Mouse (Mus musculus): ENCODE measurements around the gene Rbm6. TPM values are rescaled to one million over a fixed set of nuclear protein-coding genes. Genes with fewer than 3 reads are reported as not detected.

The Rbm6 gene
- polyA plus RNA-seq, 1 experiment from 2014 or later = 121 TPM

DNA sequence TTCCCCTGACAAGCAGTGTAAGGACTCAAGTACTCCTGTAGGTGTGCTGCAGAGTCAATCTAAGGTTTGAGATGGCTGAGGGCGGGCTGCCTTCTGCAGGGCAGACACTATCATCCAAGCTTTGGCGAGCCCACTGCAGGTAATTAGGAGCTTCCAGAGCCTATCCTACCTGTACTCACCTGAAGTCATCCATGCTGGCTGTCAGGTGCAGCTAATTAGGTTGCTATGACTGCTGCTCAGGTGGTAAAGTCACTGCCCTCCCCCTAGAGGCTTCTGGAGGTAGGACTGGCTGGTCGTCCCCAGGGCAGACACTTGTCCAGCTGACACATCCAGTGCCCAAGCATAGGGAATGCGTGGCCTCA is 134.2 kb downstream of the Rbm6 start:
- H3K27ac ChIP-seq = no peak overlapping the region
- WGBS = 53% methylated on average over 4 of the region's 4 CpGs
- ATAC-seq (ENCODE audit: low FRiP score, low read depth) = peak; percentile 64
- H3K9ac ChIP-seq = no peak overlapping the region
- peaks cover 54% of the 10 kb centered on the region for H3K36me3 ChIP-seq
- H3K4me1 ChIP-seq = peaks cover 29% of the 10 kb centered on the region
- no peak overlapping the region for H3K4me2 ChIP-seq (replicated peaks)
- H3K27me3 ChIP-seq (replicated peaks) = peaks cover 16% of the 10 kb centered on the region
- H3K4me3 ChIP-seq = no peak overlapping the region
- H3K9me3 ChIP-seq = no peaks in the 10 kb centered on the region

- no peak overlapping the region for H3K4me2 ChIP-seq (replicated peaks)
- H3K4me3 ChIP-seq = no peak overlapping the region
- peaks cover 16% of the 10 kb centered on the region for H3K27me3 ChIP-seq (replicated peaks)
- H3K4me1 ChIP-seq = peaks cover 29% of the 10 kb centered on the region
- H3K36me3 ChIP-seq = peaks cover 49% of the 10 kb centered on the region
- no peaks in the 10 kb centered on the region for H3K9me3 ChIP-seq
- peak; percentile 38 for ATAC-seq (ENCODE audit: low FRiP score, low read depth)
- no peak overlapping the region for H3K9ac ChIP-seq
- 22% methylated on average over 7 of the region's 7 CpGs for WGBS
- H3K27ac ChIP-seq = peak overlapping the region; percentile 32; the same call in 1 of the 2 replicates
Observed at GRCm38 (mm10) chr9:107738020-107738840, 134.8 kb downstream of the Rbm6 start.

GRCm38 (mm10) chr9:107736185-107736485 is 136.9 kb downstream of the Rbm6 start:
- peaks cover 28% of the 10 kb centered on the region for H3K36me3 ChIP-seq
- no peaks in the 10 kb centered on the region for H3K9me3 ChIP-seq
- no peak for ATAC-seq (ENCODE audit: low FRiP score, low read depth)
- WGBS = 0% methylated on average over 7 of the region's 7 CpGs
- H3K9ac ChIP-seq = 0 out of 2 replicates have a peak overlapping the region, but pooled peaks have one; percentile 13
- H3K4me2 ChIP-seq (replicated peaks) = peak overlapping the region; percentile 48
- H3K4me1 ChIP-seq = peaks cover 30% of the 10 kb centered on the region
- H3K4me3 ChIP-seq = no peak overlapping the region
- H3K27me3 ChIP-seq (replicated peaks) = peaks cover 16% of the 10 kb centered on the region
- no peak overlapping the region for H3K27ac ChIP-seq

GRCm38 (mm10) chr9:107735356-107736184 is 137.5 kb downstream of the Rbm6 start:
- ATAC-seq (ENCODE audit: low FRiP score, low read depth) = no peak
- H3K9ac ChIP-seq = 0 out of 2 replicates have a peak overlapping the region, but pooled peaks have one; percentile 13
- peaks cover 35% of the 10 kb centered on the region for H3K4me1 ChIP-seq

DNA sequence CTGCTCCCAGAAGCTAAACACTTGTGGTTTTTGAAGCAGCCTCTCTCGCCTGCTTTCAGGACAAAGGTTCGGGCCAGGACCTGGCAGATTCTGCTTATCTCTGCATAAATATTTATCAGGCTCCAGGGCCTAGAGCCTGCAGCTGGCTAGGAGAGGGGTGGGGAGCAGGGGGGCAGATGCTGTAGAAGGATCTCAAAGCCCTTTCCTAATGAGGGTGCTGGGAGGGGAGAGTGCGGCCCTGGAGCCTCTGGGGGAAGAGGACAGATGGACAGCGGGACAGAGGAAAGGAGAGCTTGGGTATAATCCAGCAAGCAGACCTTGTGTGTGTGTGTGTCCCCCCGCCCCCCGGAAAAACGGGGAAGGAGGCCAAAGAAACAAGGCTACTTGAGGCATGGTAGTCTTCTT is 138.5 kb downstream of the Rbm6 start:
- H3K9ac ChIP-seq = no peak overlapping the region
- H3K9me3 ChIP-seq = no peaks in the 10 kb centered on the region
- H3K27ac ChIP-seq = no peak overlapping the region
- no peak for ATAC-seq (ENCODE audit: low FRiP score, low read depth)
- no peak overlapping the region for H3K4me2 ChIP-seq (replicated peaks)
- H3K27me3 ChIP-seq (replicated peaks) = peaks cover 16% of the 10 kb centered on the region
- peaks cover 45% of the 10 kb centered on the region for H3K4me1 ChIP-seq
- no peak overlapping the region for H3K4me3 ChIP-seq
- WGBS = 27% methylated on average over 7 of the region's 7 CpGs
- H3K36me3 ChIP-seq = peaks cover 12% of the 10 kb centered on the region

More at GRCm38 (mm10) chr9:107735356-107736184, 137.5 kb downstream of the Rbm6 start:
- WGBS = 4% methylated on average over 17 of the region's 17 CpGs
- Histone ChIP-seq H3K36me3 (peaks cover 22% of the 10 kb centered on the region), H3K4me2 (replicated peaks) (peak overlapping the region; percentile 48), H3K27ac (no peak overlapping the region), H3K27me3 (replicated peaks) (peaks cover 16% of the 10 kb centered on the region), H3K9me3 (no peaks in the 10 kb centered on the region), H3K4me3 (no peak overlapping the region)

DNA sequence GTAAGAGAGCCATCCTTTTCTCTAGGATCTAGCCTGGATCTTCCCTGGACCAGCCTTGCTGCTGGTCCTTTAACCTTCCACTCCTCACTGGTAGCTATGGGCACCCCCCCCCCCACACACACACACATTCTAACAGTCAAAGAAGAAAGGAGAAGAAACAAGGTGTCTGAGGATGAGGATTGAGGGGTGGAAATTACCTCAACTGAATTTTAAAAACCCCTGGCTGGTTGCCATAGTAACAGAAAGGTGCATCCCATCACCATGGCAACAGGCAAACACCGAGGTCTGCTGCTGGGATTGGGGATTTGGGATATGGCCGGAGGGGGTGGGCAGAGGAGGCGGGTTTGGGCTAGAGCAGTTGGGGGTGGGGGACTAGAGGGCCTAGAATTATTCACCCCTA is 143.3 kb downstream of the Rbm6 start:
- no peaks in the 10 kb centered on the region for H3K27me3 ChIP-seq (replicated peaks)
- ATAC-seq (ENCODE audit: low FRiP score, low read depth) = no peak
- WGBS = 14% methylated on average over 3 of the region's 3 CpGs
- no peak overlapping the region for H3K4me3 ChIP-seq
- no peak overlapping the region for H3K27ac ChIP-seq
- no peaks in the 10 kb centered on the region for H3K9me3 ChIP-seq
- H3K36me3 ChIP-seq = no peaks in the 10 kb centered on the region
- H3K4me1 ChIP-seq = peaks cover 51% of the 10 kb centered on the region
- H3K4me2 ChIP-seq (replicated peaks) = no peak overlapping the region
- H3K9ac ChIP-seq = no peak overlapping the region

- no peak overlapping the region for H3K4me3 ChIP-seq
- H3K4me1 ChIP-seq = peaks cover 51% of the 10 kb centered on the region
- H3K27ac ChIP-seq = no peak overlapping the region
- H3K27me3 ChIP-seq (replicated peaks) = no peaks in the 10 kb centered on the region
- H3K9me3 ChIP-seq = no peaks in the 10 kb centered on the region
- ATAC-seq (ENCODE audit: low FRiP score, low read depth) = no peak
- 78% methylated on average over 6 of the region's 6 CpGs for WGBS
- no peak overlapping the region for H3K4me2 ChIP-seq (replicated peaks)
- no peaks in the 10 kb centered on the region for H3K36me3 ChIP-seq
- no peak overlapping the region for H3K9ac ChIP-seq
Observed at GRCm38 (mm10) chr9:107728919-107729670, 143.9 kb downstream of the Rbm6 start.

DNA sequence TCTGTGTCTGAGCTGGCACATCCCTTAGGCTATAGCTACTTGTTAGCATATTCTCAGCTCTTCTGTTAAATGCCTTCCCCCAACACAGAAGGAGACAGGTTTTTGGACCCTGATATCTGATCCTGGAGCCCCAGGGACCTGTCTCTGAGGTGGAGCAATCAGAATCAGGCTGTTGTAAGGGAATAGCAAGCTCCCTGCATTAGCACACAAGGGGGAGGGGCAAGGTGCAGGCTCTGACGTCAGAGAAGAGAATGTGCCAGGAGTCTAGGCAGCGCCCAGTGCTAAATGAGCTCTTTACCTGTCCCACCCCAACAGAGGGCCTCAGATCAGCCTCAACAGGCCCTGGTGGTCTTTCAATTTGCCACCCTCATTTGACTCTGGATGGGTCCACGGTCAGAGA is 146.0 kb downstream of the Rbm6 start:
- Histone ChIP-seq H3K4me1 (peaks cover 70% of the 10 kb centered on the region), H3K9ac (no peak overlapping the region), H3K36me3 (no peaks in the 10 kb centered on the region), H3K4me2 (replicated peaks) (no peak overlapping the region), H3K9me3 (no peaks in the 10 kb centered on the region), H3K4me3 (no peak overlapping the region), H3K27me3 (replicated peaks) (no peaks in the 10 kb centered on the region), H3K27ac (no peak overlapping the region)
- 48% methylated on average over 3 of the region's 3 CpGs for WGBS
- ATAC-seq (ENCODE audit: low FRiP score, low read depth) = no peak

DNA sequence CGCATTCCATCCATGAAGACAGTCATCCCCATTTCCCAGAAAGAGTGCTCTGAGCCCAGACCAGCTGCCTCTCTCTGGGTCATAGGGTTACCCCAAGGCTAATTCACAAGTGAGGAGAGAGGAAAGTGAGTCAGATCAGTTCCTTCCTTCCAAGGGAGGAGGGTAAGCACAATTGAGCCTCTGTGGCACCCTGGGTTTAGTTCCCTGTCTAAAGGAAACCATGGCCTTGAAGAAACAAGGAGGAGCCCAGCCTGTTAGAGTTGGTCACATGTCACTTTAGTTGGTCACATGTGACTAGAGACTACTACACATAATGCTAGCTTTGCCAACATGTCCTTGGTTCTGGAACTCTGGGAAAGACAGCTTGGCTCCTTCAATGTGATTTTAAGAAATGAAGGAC is 148.2 kb downstream of the Rbm6 start:
- H3K4me2 ChIP-seq (replicated peaks) = no peak overlapping the region
- 97% methylated on average over 1 of the region's 1 CpGs for WGBS
- H3K27me3 ChIP-seq (replicated peaks) = no peaks in the 10 kb centered on the region
- ATAC-seq (ENCODE audit: low FRiP score, low read depth) = no peak
- no peaks in the 10 kb centered on the region for H3K9me3 ChIP-seq
- H3K9ac ChIP-seq = no peak overlapping the region
- H3K27ac ChIP-seq = no peak overlapping the region
- no peak overlapping the region for H3K4me3 ChIP-seq
- no peaks in the 10 kb centered on the region for H3K36me3 ChIP-seq
- H3K4me1 ChIP-seq = peaks cover 60% of the 10 kb centered on the region

- peak; percentile 37; the same call in 1 of the 2 replicates for ATAC-seq (ENCODE audit: low FRiP score, low read depth)
- no peaks in the 10 kb centered on the region for H3K36me3 ChIP-seq
- no peak overlapping the region for H3K9ac ChIP-seq
- no peaks in the 10 kb centered on the region for H3K9me3 ChIP-seq
- H3K27ac ChIP-seq = peak overlapping the region; percentile 42; the same call in 1 of the 2 replicates
- no peak overlapping the region for H3K4me3 ChIP-seq
- WGBS = 4% methylated on average over 11 of the region's 11 CpGs
- H3K4me2 ChIP-seq (replicated peaks) = peak overlapping the region; percentile 38
- no peaks in the 10 kb centered on the region for H3K27me3 ChIP-seq (replicated peaks)
- H3K4me1 ChIP-seq = peaks cover 51% of the 10 kb centered on the region
Observed at GRCm38 (mm10) chr9:107723794-107724531, 149.1 kb downstream of the Rbm6 start.

Data from neural tube, embryonic 12.5 days (tissue).